Mouse (Mus musculus) lung, postnatal 10 days (tissue): ENCODE measurements at regions not wholly inside any gene's neighbourhood (a gene's known extent, or its start where the extent isn't known, plus 50 kb on each side); places are given as distances from the start of the nearest gene placed in this dataset.
A peak's percentile ranks its signal among the peaks of the same experiment; 100 is the strongest.

Experiments
- DNase-seq: peaks from one replicate; pipeline ENCODE4 v3.0.0; 2021

DNA sequence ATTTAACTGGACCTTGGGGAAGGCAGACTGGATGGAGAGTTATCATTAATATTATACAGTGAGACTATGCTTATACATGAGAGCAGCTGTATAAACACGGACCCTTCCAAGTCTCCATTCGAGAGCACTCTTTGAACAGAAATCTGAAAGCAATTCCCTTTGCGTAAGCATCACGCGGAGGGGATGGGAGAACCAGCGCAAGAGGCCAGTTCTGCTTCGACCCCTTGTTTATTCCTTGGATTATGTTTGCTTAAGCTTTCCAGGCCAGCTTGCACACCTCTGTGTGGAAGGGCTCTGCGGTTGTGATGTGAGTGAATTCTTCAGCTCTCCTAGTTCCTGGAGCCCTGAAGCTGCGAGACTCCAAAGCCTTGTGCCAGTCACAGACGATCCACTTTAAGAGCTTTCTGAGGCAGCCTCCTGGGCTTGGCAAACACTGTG lies 109.2 kb upstream of the Fbxo11 start:
- DNase-seq: peak; percentile 65

DNA sequence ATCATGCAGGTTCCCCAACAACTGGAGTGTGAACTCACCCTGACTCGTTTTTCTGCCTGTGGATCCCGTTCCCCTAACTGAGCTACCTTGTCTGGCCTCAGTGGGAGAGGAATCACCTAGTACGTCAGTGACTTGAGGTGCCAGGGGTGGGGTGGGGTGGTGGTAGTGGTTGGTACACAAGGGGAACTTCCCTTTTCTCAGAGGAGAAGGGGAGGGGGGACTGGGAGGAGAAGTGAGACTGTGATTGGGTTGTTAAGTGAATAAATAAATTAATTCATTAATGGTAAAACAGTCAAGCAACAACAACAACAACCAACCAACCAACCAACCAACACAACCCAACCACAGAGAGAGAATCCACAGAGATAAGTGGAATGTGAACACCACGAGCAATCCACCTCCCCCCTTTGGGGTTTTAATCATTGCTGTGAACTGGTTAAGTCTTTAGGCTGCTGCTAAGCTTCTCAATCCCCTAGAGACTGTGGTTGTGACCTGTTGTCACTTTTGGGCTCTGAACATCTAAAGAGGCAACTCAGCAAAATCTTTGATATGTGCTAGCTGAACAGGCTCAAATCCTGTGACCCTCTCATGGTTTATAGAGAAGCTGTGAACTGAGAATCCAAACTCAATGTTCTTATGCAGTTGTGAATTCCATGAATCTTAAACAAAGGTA lies 111.0 kb upstream of the Fbxo11 start:
- DNase-seq: no peak

DNA sequence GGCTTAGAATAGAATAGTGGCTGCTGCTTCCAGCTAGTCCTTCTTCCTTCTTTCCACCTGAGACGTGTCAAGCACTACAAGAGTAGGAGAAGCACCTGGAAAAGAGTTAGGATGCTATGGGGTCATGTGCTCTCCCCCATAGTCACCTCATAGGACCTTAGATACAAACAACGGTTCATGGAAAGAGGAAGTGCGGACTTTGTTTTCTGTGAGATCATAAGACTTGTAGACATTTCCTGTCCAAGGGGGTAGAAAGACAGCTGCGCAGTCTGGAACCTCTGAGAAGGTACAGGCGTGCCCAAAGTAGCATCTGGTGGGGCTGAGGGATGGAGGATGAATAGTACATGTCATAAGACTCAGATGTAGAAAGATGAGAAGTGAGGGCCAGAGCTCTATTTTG lies 125.6 kb upstream of the Fbxo11 start:
- no peak for DNase-seq

DNA sequence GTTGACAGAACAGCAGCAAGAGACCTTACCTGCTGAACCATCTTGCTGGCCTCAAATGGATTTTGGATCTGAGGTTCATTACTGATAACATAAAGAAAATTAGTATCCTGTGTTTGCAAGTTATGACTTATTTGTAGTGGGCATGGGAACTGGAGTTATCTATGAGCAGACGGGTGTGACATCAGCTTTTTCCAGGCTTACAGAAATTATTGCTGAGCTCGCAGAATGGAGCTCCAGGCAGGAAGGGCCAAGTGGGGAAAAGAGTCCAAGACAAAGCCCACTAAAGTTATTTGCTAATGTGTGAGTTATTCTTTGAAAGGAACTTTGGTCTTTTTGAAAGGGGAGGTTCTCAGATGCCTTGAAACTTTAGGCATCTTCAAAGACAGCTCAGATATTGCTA lies 126.4 kb upstream of the Fbxo11 start:
- DNase-seq: no peak

DNA sequence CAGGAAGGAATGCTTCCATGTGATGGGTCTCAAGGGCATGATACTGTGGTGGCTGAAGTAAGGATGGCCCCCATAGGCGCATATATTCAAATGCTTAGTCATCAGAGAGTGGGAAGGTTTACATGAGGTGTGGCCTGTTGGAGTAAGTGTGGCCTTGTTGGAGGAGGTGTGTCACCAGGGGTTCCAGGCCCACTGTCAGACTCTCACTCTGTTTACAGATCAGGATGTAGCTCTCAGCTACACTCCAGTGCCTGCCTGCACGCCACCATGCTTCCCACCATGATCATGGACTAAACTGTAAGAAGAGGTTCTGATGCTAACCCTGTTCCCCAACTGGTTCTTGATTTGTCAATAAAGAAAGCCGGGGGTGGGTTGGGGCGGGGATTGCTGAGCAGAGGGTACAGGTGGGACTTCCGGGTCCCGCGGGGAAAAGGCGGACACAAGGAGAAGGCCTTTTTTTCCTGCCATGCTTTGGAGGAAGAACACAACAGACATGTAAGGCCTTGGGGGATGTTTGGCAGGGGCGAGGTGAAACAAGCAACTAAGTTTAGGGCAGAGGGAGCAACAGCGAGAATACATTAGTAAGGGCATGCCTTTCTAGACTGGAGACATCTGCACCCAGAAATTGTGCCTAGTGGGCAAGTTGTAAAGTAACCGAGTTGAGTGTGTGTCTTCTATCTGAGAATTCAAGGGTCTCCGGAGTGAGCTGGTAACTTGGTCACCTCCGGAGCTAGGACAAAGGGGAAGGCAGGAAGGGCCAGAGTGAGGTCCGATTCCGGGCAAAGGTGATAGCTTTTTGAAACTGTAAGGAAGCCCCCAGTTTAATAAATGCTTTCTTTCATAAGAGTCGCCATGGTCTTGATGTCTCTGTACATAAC lies 127.1 kb upstream of the Fbxo11 start:
- DNase-seq: no peak

DNA sequence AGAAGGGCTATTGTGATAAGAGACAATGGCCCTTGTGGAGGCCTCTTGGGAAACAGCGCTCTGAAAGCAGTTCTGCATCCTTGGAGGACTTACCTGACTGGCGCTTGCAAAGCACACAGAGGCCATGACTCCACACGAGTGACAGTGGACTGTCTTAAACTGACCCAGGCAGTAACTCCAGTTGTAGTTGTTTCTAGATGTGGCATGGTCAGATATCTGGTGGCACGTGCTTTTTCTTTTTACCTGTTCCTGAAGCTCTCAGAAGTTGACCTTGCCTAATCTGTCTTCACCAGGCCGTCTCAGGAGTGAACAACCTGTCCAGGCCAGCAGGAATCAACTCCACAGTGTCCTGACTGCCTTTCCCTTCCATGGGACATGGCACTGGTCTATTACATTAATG lies 129.6 kb upstream of the Fbxo11 start:
- DNase-seq: no peak

DNA sequence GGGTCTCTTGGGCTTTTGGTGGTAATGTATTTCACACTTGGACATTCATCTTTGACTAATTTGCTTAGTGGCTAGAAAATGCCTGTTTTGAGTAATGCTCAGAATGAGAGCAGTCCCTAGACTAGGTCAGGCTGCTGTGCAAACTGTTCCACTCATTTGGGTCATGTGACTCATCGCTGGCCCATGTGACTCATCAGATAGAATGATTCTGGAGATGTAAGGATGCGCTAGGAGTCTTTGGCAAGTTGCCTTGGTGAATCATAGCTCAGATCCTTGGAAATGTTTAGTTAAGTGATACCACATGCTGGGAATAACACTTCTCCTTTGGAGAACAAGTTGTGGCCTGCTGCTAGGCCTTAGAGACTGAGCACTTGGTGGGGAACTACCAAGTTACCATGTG lies 130.2 kb upstream of the Fbxo11 start:
- peak; percentile 49 for DNase-seq

DNA sequence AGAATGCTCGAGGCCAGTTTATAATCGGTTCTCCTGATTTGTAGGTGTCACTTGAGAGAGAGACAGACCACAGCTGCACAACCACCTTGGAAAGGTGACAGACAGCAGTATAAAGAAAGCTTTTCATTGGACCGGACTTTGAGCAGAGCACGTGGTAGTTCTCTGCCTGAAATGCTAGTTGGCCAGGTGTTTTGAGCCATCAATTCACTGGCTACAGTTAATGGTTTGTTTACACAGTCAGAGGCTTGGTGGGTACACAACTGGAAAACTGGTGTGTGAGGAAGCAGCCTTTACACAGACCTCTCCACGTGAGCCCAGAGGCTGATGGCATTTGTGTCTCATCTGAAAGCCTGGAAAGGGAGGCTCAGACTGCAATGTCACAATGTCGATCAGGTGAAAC lies 130.8 kb upstream of the Fbxo11 start:
- no peak for DNase-seq

DNA sequence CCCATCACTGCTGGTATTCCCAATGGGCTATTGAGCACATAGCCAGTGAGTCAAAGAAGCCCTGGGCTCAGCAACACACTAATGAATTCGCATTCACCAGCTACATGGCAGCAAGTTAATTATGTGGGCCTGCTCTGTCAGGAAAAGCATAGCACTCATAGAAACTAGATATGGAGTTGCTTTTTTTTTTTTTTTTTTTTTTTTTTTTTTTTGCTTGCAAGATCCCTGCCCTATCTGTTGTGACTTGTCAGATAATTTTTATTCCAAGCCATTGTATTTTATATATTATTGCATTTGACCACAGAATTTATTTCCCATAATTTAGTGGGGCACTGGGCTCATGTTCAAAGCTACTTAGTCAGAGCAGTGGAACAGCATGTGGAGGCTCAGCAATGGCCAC lies 131.2 kb upstream of the Fbxo11 start:
- DNase-seq: no peak

DNA sequence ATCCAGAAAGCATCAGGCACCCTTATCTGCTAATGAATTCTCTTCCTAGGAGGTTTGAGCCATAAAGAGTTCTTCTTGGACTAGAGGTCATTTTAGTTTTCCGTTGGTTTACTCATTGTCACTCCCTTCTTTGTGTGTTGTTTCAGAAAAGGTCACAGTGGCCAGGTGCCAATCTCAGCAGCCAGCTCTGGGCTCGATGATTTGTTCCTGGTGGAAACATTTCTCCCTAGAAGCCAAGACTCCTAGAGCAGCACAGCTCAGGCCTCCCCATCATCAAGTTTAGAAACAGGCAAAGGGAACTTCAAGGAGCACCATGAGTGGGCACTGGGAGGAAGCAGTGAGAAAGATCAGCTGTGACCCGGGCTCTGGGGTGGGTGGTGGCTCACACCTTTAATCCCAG lies 132.3 kb upstream of the Fbxo11 start:
- peak; percentile 59 for DNase-seq

DNA sequence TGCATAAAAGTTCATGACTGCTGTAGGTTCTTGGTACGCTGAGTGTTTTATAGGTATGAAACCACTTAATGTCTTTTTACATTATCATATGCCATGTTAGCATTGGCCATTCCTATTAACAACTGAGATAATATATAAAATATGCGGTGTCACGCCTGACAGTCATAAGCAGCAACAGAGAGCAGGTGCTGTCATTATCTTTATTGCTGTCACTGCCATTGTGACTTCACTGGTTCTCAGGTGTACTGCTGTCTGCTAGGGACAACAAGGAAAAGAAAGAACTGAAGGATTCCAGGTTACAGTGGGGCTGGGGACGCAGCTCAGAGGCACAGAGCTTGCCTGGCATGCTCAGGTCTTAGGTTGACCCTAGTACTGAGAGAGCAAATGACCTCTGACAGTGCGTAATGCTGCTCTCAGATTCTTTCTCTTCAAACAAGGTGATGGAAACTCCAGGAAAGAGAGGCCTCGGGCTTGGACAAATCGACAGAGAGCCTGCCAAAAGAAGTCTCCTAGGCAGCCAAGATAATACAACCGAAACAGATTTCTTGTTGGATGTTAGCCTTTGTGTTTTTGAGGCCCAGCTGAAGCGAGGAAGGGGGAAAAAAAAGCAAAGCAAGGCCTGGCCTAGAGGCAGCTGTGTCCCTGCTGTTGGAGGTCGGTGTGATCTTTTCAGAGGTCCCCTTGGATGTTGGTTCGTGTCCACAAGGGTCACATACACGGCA lies 136.3 kb upstream of the Fbxo11 start:
- DNase-seq: peak; percentile 19

DNA sequence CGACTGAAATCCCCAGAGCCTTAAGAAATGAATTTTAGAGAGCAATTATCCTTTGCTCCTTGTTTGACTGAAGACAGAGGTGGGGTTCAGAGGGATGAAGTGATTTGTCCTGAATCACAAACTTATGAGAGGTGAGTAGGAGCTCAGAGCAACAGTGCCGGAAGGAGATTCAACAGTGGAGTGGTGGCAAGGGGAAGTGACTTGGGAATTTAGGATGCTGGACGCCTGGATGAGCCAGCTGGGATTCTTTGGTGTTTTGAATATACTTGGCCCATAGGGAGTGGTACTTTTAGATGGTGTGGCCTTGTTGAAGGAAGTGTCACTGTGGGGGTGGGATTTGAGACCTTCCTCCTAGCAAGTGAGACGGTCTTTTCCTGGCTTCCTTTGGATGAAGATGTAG lies 137.1 kb upstream of the Fbxo11 start:
- no peak for DNase-seq

DNA sequence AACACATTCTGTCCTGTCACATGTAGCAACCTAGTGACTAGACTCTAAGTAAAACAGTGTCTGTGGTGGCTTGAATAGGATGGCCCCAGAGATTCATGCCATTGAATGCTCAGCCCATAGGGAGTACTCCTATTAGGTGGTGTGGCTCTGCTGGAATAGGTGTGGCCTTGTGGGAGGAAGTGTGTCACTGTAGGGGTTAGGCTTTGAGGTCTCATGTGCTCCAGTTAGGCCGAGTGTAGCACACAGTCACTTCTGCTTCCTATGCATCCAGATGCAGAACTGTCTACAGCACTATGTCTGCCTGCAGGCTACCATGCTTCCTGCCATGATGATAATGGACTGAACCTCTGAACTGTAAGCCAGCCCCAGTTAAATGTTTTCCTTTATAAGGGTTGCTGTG lies 144.5 kb upstream of the Fbxo11 start:
- no peak for DNase-seq

DNA sequence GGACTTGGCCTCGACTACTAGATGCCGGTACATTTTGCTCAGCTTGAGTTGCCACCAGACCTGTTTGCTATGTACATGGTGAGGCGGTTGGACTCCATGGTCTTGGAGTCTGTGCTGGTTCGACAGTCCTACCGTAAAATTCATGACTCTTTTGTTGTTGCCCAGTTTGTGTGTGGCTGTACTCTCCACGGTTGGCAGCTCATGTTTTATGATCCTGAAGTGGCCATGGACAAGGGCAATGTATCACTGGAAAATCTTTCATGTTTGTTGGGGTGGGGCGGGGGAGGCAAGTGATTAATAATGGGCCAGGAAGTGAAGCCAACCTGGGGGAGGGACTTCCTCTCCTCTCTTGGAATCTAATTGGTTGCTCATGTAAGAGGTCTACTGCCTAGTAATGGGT lies 147.0 kb upstream of the Fbxo11 start:
- no peak for DNase-seq

DNA sequence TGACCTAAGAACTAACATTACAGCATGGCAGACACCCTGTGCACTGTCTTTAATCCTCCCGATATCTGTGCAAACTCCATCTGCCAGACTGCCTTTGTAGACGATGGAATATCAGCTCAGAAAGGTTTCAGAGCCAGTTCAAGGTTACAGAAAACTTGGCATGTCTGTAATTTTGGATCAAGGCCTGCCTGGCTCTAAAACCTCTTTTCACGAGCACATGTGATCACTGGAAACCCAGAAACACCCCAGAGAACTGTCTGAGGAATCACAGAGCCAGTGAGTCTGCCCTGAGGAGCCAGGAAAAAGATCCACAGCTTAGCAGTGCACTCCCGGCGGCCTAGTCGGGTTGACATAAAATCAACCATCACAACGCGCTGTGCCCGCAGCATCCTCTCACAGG lies 149.7 kb upstream of the Fbxo11 start:
- DNase-seq: peak; percentile 34

DNA sequence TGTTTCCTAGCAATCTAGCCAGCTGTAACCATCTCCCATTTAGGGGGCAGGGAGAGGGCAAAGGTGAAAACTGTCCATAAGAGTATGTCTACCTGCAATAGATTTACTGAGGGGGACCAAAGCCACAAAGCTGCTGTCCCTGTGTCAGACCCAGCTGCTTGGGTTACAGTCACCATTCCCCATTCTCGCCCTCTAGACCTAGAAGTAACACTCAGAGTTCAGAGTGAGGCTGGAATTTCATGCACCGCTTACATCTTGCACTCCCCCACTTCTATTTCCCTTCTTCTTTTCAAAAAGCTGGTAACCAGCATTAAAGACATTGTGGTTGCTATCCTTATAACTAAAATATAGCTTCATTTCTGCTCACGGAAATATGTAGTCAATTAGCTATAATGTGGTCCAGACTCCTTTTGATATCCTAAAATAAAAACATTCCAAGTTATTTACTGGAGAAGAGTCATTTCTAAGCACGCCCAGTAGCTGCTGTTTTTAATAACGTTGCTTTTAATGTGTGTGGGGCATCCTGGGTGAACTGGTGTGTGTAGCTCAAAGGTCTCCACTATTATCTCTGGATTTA lies 157.4 kb upstream of the Fbxo11 start:
- DNase-seq: no peak

DNA sequence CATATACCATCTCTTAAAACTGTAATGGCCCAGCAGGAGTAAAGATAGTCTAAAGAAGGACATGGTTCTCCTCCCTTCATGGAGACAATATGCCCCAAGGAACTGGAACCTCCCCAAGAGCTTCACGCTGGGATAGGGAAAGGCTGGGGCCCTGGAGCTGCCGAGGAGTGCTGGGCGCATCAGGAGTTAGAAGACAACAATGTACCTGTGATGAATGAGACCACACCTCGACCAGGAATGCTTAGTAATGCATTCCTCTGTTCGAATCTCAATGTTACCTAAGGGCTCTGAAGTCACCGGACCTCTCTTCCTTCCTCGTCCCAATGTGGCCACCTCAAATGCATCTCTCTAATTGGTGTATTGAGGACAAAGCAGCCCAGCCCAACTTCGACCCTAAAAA lies 175.4 kb upstream of the Fbxo11 start:
- DNase-seq: no peak

DNA sequence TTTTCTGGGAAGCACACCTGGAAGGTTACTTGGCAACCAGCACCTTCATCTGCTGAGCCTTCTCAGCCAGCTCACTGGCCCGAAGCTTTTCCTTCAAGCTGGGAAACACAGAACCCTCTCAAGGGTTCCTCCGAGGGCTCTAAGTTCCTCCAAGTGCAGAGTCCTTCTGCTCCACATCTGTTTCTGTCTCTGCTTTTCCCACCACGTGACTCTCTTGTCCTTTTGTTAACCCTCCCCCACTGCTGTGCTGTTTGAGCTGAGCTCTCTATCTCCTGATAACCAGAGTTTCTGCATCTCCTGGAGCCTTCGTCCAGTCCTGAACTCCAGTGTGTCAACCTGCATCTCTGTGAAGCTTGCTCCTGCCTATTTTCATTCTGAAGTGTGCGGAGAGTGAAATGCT lies 183.5 kb upstream of the Fbxo11 start:
- no peak for DNase-seq

DNA sequence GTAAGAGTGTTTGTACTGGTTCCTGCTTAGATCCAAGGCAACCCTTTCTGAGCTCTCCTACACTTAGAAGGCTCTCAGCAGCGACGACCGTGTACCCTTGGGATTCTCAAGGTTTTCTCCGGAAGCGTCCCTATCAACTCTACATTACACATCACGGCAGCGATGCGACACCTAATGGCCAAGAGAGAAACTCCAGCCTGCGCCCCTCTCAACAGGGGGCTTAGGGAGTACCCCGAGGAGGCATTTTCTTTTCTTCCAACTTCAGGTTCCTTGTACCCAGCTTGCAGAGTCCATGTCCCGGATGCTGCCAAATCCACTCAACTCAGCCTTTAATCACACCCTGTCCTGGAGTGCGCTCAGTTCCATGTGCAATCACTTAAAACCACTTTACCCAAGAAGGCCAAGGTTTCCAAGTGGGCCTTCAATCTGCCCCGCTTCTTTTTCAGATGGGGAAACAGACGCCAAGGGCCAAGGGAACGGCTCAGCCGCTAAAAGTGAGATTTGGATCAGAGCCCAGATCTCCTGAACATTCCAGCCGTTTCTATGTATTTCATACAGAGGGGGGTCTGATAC lies 186.9 kb upstream of the Fbxo11 start:
- peak; percentile 83 for DNase-seq

DNA sequence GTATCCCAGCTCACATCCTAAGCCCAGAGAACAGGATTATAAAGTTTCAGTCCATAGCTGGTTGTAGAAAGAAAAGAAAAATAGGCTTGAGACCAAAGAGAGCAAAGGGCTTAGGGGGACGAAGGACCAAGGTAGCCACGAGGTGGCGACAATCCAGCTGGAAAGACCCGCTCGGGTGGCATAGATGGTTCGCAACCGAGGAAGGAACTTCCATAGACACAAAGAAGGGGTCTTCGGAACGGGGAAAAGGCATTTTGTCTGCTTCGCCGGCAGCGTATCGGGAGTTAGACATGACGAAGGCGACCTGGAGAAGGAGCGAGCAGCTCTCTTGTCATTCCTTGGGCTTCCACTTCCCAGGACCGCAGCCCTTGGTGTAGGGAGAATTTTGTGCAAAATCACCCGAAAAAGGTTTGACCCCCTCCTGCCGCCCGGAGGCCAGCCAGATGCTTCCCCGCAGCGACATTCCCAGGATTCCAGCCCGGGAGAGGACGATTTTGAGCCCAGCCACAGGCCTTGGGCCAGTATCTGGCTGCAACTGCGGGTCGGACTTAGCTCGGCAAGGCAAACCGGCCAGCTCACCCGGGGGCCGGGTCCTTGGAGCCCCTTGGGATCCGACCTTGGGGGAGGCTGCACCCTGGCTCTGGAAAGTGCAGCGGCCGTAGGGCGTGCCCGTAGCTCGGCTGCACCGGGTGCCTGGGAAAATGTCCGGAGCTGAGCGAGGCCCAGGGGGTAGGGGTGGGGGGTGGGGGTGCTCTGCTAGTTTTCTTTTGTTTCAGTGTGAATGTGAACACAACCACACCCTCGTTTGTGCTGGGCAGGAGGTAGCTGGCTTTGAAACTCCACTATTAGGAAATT lies 184.5 kb upstream of the Foxn2 start:
- peak; percentile 90 for DNase-seq

DNA sequence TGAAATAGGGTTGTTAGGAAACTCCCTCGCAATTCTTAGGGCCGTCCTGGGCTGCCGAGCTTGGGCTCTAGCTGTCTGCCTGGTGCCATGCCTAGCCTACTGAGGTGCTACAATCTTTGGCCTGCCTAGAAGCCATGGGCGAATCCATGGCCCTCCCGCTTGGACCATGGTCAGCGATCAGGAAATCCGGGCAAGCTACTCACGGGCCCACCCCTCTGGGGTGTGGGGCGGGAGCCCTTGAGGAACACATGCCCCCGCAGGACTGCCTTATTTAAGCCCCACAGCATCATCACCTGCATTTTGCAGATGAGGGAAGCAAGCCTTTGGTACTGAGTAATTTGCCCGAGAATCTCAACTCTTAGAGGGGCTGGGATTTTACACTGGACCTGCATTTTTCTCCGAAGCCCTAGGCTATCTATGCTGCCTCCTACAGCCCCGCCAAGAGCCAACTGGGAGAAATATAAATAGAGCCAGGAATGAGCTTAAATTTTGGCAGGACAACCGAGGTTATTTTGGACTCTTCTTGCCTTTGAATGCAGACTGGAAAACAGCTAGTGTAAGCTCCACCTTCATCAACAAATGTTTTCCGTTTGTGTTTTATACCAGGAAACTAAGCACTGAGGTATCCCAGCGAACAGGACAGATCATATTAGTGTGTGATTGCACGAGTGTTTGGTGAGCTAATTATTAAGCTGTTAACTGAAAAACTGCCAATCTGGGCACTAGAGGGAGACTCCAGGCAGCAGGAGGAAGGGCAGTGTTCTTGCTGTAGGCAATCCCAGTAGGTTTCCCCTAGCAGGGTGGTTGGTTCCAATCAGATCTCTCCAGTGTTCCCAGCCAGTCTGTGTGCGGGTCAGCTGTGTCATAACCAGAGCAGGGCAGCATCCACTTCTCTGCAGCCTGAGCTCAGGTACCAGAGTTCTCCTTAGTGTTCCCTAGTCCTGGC lies 183.6 kb upstream of the Foxn2 start:
- peak; percentile 85 for DNase-seq
